Mouse (Mus musculus) MEL (cell line): ENCODE data around the gene Nmd3.

Source experiments
- CTCF ChIP-seq, 3 experiments: IDR thresholded peaks in 2 of 3; conservative IDR thresholded peaks in 1 of 3; 2 replicates each; pipeline ENCODE4 v1.5.1; 2011 to 2012; ENCODE audit warnings: low read length in 3 of 3, low read depth in 2 of 3, mild to moderate bottlenecking in 2 of 3, improper control_type of control experiment in 1 of 3, inconsistent platforms in 1 of 3, mixed read lengths in 1 of 3, moderate library complexity in 1 of 3; ENCODE audit not compliant: control insufficient read depth in 1 of 3, insufficient read depth in 1 of 3, poor library complexity in 1 of 3, severe bottlenecking in 1 of 3
- GATA1 ChIP-seq: IDR thresholded peaks from 2 replicates; pipeline ENCODE4 v1.6.1; 2011; ENCODE audit warnings: low read depth, low read length, improper control_type of control experiment
- KAT2A ChIP-seq: conservative IDR thresholded peaks from 2 replicates; pipeline ENCODE4 v1.6.1; 2012; ENCODE audit warnings: low read depth, low read length, improper control_type of control experiment, inconsistent platforms
- NELFE ChIP-seq: IDR thresholded peaks from 2 replicates; pipeline ENCODE4 v1.6.1; 2011; ENCODE audit warnings: low read depth, low read length, improper control_type of control experiment
- POLR2A ChIP-seq, 2 experiments: IDR thresholded peaks; 2 replicates each; pipeline ENCODE4 v1.6.1; 2011 to 2012; ENCODE audit warnings: low read length in 2 of 2, mild to moderate bottlenecking in 2 of 2, control low read depth in 1 of 2, improper control_type of control experiment in 1 of 2, low read depth in 1 of 2, moderate library complexity in 1 of 2; ENCODE audit not compliant: control insufficient read depth in 1 of 2, insufficient read depth in 1 of 2, poor library complexity in 1 of 2
- TAL1 ChIP-seq: IDR thresholded peaks from 2 replicates; pipeline ENCODE4 v1.6.1; 2012; ENCODE audit warnings: mild to moderate bottlenecking, inconsistent platforms, low read length, moderate library complexity, mixed read lengths

GRCm38 (mm10) chr3:69709043-69709929 is 12.5 kb upstream of the Nmd3 start:
- TF ChIP-seq CTCF (IDR thresholded peaks at IDR 0.05 in 2 of 3, conservative IDR thresholded peaks at IDR 0.05 in 1 of 3; ENCODE audit: control insufficient read depth in 1 of 3, insufficient read depth in 1 of 3, low read depth in 2 of 3, low read length in 3 of 3, poor library complexity in 1 of 3, severe bottlenecking in 1 of 3) (no peak), TAL1 (no peak), KAT2A (no peak), NELFE (no peak), GATA1 (no peak), POLR2A (IDR thresholded peaks at IDR 0.05; ENCODE audit: control insufficient read depth in 1 of 2, insufficient read depth in 1 of 2, low read depth in 1 of 2, low read length in 2 of 2, poor library complexity in 1 of 2) (no peak)
